Mouse (Mus musculus) lung, adult 2 months (tissue): ENCODE data around the gene Csnka2ip. TPM values are rescaled to one million over a fixed set of nuclear protein-coding genes. Genes with fewer than 3 reads are reported as not detected.

ENCODE experiments used
- DNase-seq: peaks from one replicate; pipeline ENCODE4 v3.0.0; 2022
- H3K4me1 ChIP-seq: fragments of 200-500 bp; 2 replicates; pipeline ENCODE4 v1.6.1; 2011; ENCODE audit warnings: low read length; ENCODE audit not compliant: control insufficient read depth, insufficient read depth
- H3K4me3 ChIP-seq: fragments of 200-500 bp; replicated peaks from 2 replicates; pipeline ENCODE3; 2011; ENCODE audit warnings: low read depth, mild to moderate bottlenecking, control low read depth, low read length; ENCODE audit errors: extremely low read depth
- CTCF ChIP-seq: fragments of 200-500 bp; IDR thresholded peaks from 2 replicates; pipeline ENCODE4 v1.5.1; 2011; ENCODE audit warnings: mild to moderate bottlenecking, low read length, control low read depth; ENCODE audit not compliant: insufficient read depth
- POLR2A ChIP-seq: fragments of 200-500 bp; IDR thresholded peaks from 2 replicates; pipeline ENCODE4 v1.6.1; 2011; ENCODE audit warnings: low read depth, mild to moderate bottlenecking, control low read depth, low read length, borderline replicate concordance; ENCODE audit errors: extremely low read depth
- WGBS: fragments of 180-500 bp; shearing (Covaris S2); methylation state at CpG from one replicate; pipeline ENCODE4 v1.1.7; 2018; 5-methylcytosine and 5-hydroxymethylcytosine counted together
- polyA plus RNA-seq: library from polyadenylated mRNA; depleted of rRNA; stranded (reverse); fragments of >200 nt; gene quantifications from 2 replicates; pipeline ENCODE4 v1.2.3, GENCODE M21; 2012; rRNA removed

Gene Csnka2ip
- polyA plus RNA-seq, 1 experiment = not detected

GRCm38 (mm10) chr16:64584591-64584990 is 17.6 kb downstream of the Csnka2ip start:
- 65% methylated on average over 4 of the region's 4 CpGs for WGBS
- no peak for DNase-seq

GRCm38 (mm10) chr16:64583406-64583805 is 18.8 kb downstream of the Csnka2ip start:
- 47% methylated on average over 3 of the region's 3 CpGs for WGBS
- Histone ChIP-seq H3K4me3 (no peak overlapping the region), H3K4me1 (no peaks in the 10 kb centered on the region; the same call in 1 of the 2 replicates)
- no peak for TF ChIP-seq CTCF
- no peak for TF ChIP-seq POLR2A
- no peak for DNase-seq

More at GRCm38 (mm10) chr16:64584591-64584990, 17.6 kb downstream of the Csnka2ip start:
- Histone ChIP-seq H3K4me1 (no peaks in the 10 kb centered on the region; the same call in 1 of the 2 replicates), H3K4me3 (no peak overlapping the region)
- TF ChIP-seq POLR2A (no peak), CTCF (no peak)

DNA sequence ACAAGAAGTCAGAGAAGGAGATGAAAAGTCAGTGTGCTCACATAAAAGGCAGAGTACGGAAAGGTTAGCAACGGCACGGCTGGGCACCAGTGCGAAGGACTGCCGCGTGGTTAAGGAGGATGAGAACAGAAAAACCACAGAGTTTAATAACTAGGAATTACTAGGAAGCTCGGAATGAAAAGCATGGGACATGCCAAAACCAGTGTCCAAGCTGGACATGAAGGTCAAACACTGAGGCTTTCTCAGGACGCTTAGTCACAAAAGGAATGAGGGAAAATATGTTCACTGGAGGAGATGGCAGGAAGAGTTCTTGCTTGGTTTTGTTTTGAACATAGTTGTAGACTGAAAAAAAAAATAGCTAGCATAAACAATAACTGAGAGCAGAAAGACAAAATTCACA is 32.7 kb downstream of the Csnka2ip start:
- TF ChIP-seq CTCF = no peak
- TF ChIP-seq POLR2A = no peak
- DNase-seq = no peak
- 71% methylated on average over 8 of the region's 8 CpGs for WGBS
- no peaks in the 10 kb centered on the region for H3K4me1 ChIP-seq
- no peak overlapping the region for H3K4me3 ChIP-seq

- no peak overlapping the region for H3K4me3 ChIP-seq
- WGBS = 25% methylated on average over 1 of the region's 1 CpGs
- TF ChIP-seq CTCF = no peak
- no peak for TF ChIP-seq POLR2A
- no peaks in the 10 kb centered on the region for H3K4me1 ChIP-seq
- DNase-seq = no peak
Measured at GRCm38 (mm10) chr16:64563081-64563480, 39.1 kb downstream of the Csnka2ip start.

DNA sequence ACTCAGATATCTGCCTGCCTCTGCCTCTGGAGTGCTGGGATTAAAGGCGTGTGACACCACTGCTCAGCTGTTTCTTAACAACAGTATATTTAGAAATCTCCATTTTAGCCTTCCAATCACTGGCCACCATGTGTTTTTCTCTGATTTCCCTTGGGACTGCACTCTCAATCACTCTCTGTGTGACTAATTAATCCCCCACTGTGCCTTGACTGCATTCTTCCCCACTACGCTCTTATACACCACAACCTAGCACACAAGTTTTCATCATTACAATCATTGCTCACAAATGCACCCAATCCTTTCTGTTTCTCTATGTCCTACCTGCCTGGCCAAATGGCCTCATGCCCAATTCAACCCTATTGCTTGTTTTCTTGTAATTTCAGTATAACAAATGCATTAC is 43.7 kb downstream of the Csnka2ip start:
- TF ChIP-seq POLR2A (no peak), CTCF (no peak)
- 77% methylated on average over 2 of the region's 2 CpGs for WGBS
- no peaks in the 10 kb centered on the region for H3K4me1 ChIP-seq
- no peak for DNase-seq
- no peak overlapping the region for H3K4me3 ChIP-seq

- TF ChIP-seq POLR2A (no peak), CTCF (no peak)
- no peaks in the 10 kb centered on the region for H3K4me1 ChIP-seq
- whole genome bisulfite sequencing = 68% methylated on average over 2 of the region's 2 CpGs
- no peak for DNase-seq
- no peak overlapping the region for H3K4me3 ChIP-seq
Measured at GRCm38 (mm10) chr16:64526883-64527282, 75.3 kb downstream of the Csnka2ip start.

- TF ChIP-seq POLR2A (no peak), CTCF (no peak)
- Histone ChIP-seq H3K4me1 (no peaks in the 10 kb centered on the region), H3K4me3 (no peak overlapping the region)
- no peak for DNase-seq
- WGBS = 61% methylated on average over 5 of the region's 5 CpGs
Measured at GRCm38 (mm10) chr16:64524051-64524645, 78.1 kb downstream of the Csnka2ip start.

GRCm38 (mm10) chr16:64513423-64513822 is 88.8 kb downstream of the Csnka2ip start:
- no peak overlapping the region for H3K4me3 ChIP-seq
- no peaks in the 10 kb centered on the region for H3K4me1 ChIP-seq
- TF ChIP-seq POLR2A (no peak), CTCF (no peak)
- 77% methylated on average over 2 of the region's 2 CpGs for WGBS
- DNase-seq = no peak

Other genes with a start within 250 kb of the Csnka2ip start
- 2.8 and 4.0 TPM in 2 replicates for gene 4930453N24Rik, start 168.8 kb upstream of the Csnka2ip start, polyA plus RNA-seq
- gene Zfp654, start 249.2 kb upstream of the Csnka2ip start, polyA plus RNA-seq = 0.75 and 1.2 TPM in 2 replicates
- gene Cggbp1, start 249.6 kb upstream of the Csnka2ip start, polyA plus RNA-seq = 8.7 and 17.4 TPM in 2 replicates